Mouse (Mus musculus) MEL (cell line): ENCODE measurements around the gene Ncmap. TPM values are rescaled to one million over a fixed set of nuclear protein-coding genes. Genes with fewer than 3 reads are reported as not detected.

Source experiments
- DNase-seq: peaks from one replicate; pipeline ENCODE4 v3.0.0; 2011; ENCODE audit warnings: low read depth, low spot score
- H3K27ac ChIP-seq: 2 replicates; pipeline ENCODE4 v1.5.1; 2012; ENCODE audit warnings: low read depth, mild to moderate bottlenecking, control low read depth, low read length, moderate library complexity; ENCODE audit not compliant: control insufficient read depth
- H3K27me3 ChIP-seq, 2 experiments: fragments of 150-350 bp in 1 of 2; sonication (generic) in 1 of 2; 2 replicates each; pipeline ENCODE4 v1.6.1; 2012; ENCODE audit warnings: low read length in 2 of 2, mild to moderate bottlenecking in 2 of 2, improper control_type of control experiment in 1 of 2, moderate library complexity in 1 of 2; ENCODE audit not compliant: insufficient read depth in 2 of 2, control insufficient read depth in 1 of 2
- H3K36me3 ChIP-seq, 2 experiments: 2 replicates each; pipeline ENCODE4 v1.6.1; 2012 to 2014; ENCODE audit warnings: low read length in 2 of 2, improper control_type of control experiment in 1 of 2, inconsistent platforms in 1 of 2, mild to moderate bottlenecking in 1 of 2; ENCODE audit not compliant: insufficient read depth in 2 of 2, control insufficient read depth in 1 of 2
- H3K4me1 ChIP-seq, 2 experiments: fragments of 150-350 bp in 1 of 2; sonication (generic) in 1 of 2; 2 replicates each; pipeline ENCODE4 v1.6.1; 2012; ENCODE audit warnings: low read length in 2 of 2, improper control_type of control experiment in 1 of 2, mild to moderate bottlenecking in 1 of 2; ENCODE audit not compliant: insufficient read depth in 2 of 2, control insufficient read depth in 1 of 2
- H3K4me3 ChIP-seq, 2 experiments: fragments of 150-350 bp in 1 of 2; sonication (generic) in 1 of 2; 2 replicates each; pipeline ENCODE4 v1.5.1; 2012; ENCODE audit warnings: low read depth in 2 of 2, low read length in 2 of 2, mild to moderate bottlenecking in 2 of 2, moderate library complexity in 2 of 2, control low read depth in 1 of 2, improper control_type of control experiment in 1 of 2; ENCODE audit not compliant: control insufficient read depth in 1 of 2, insufficient read depth in 1 of 2
- H3K79me2 ChIP-seq: 2 replicates; pipeline ENCODE4 v1.6.1; 2012; ENCODE audit warnings: mild to moderate bottlenecking, low read length, moderate library complexity; ENCODE audit not compliant: control insufficient read depth, poor library complexity, insufficient read depth
- H3K9ac ChIP-seq: 2 replicates; pipeline ENCODE4 v1.6.1; 2012; ENCODE audit warnings: low read depth, mild to moderate bottlenecking, control low read depth, low read length, moderate library complexity; ENCODE audit not compliant: control insufficient read depth, poor library complexity, severe bottlenecking
- H3K9me3 ChIP-seq: fragments of 150-350 bp; sonication (generic); replicated peaks from 2 replicates; pipeline ENCODE4 v1.6.1; 2012; ENCODE audit warnings: mild to moderate bottlenecking, low read length, improper control_type of control experiment, moderate library complexity; ENCODE audit not compliant: insufficient read depth
- BHLHE40 ChIP-seq: IDR thresholded peaks from 2 replicates; pipeline ENCODE4 v1.6.1; 2012; ENCODE audit warnings: low read depth, mild to moderate bottlenecking, inconsistent platforms, low read length, improper control_type of control experiment, borderline replicate concordance
- CHD1 ChIP-seq: IDR thresholded peaks from 2 replicates; pipeline ENCODE4 v1.6.1; 2012; ENCODE audit warnings: low read depth, mild to moderate bottlenecking, inconsistent platforms, low read length, improper control_type of control experiment
- CHD2 ChIP-seq: IDR thresholded peaks from 2 replicates; pipeline ENCODE4 v1.6.1; 2011; ENCODE audit warnings: low read length, improper control_type of control experiment
- CTCF ChIP-seq, 3 experiments: IDR thresholded peaks in 2 of 3; conservative IDR thresholded peaks in 1 of 3; 2 replicates each; pipeline ENCODE4 v1.5.1; 2011 to 2012; ENCODE audit warnings: low read length in 3 of 3, low read depth in 2 of 3, mild to moderate bottlenecking in 2 of 3, improper control_type of control experiment in 1 of 3, inconsistent platforms in 1 of 3, mixed read lengths in 1 of 3, moderate library complexity in 1 of 3; ENCODE audit not compliant: control insufficient read depth in 1 of 3, insufficient read depth in 1 of 3, poor library complexity in 1 of 3, severe bottlenecking in 1 of 3
- ELF1 ChIP-seq: IDR thresholded peaks from 2 replicates; pipeline ENCODE4 v1.6.1; 2014; ENCODE audit warnings: low read depth, mild to moderate bottlenecking, inconsistent platforms, low read length, improper control_type of control experiment, moderate library complexity
- EP300 ChIP-seq, 2 experiments: IDR thresholded peaks; 2 replicates each; pipeline ENCODE4 v1.6.1; 2011; ENCODE audit warnings: improper control_type of control experiment in 2 of 2, low read length in 2 of 2, low read depth in 1 of 2, mild to moderate bottlenecking in 1 of 2
- ETS1 ChIP-seq: IDR thresholded peaks from 2 replicates; pipeline ENCODE4 v1.6.1; 2012; ENCODE audit warnings: low read depth, mild to moderate bottlenecking, inconsistent platforms, low read length, improper control_type of control experiment, moderate library complexity
- GABPA ChIP-seq: IDR thresholded peaks from 2 replicates; pipeline ENCODE4 v1.6.1; 2012; ENCODE audit warnings: low read depth, mild to moderate bottlenecking, inconsistent platforms, low read length, improper control_type of control experiment, moderate library complexity
- GATA1 ChIP-seq: IDR thresholded peaks from 2 replicates; pipeline ENCODE4 v1.6.1; 2011; ENCODE audit warnings: low read depth, low read length, improper control_type of control experiment
- HCFC1 ChIP-seq: IDR thresholded peaks from 2 replicates; pipeline ENCODE4 v1.6.1; 2012; ENCODE audit warnings: low read depth, mild to moderate bottlenecking, inconsistent platforms, low read length, improper control_type of control experiment, moderate library complexity
- MAFK ChIP-seq: IDR thresholded peaks from 2 replicates; pipeline ENCODE4 v1.6.1; 2011; ENCODE audit warnings: low read depth, mild to moderate bottlenecking, low read length, improper control_type of control experiment, borderline replicate concordance
- MAX ChIP-seq: IDR thresholded peaks from 2 replicates; pipeline ENCODE4 v1.6.1; 2011; ENCODE audit warnings: low read length, improper control_type of control experiment
- MAZ ChIP-seq: IDR thresholded peaks from 2 replicates; pipeline ENCODE4 v1.6.1; 2012; ENCODE audit warnings: low read depth, mild to moderate bottlenecking, inconsistent platforms, low read length, improper control_type of control experiment
- MEF2A ChIP-seq: IDR thresholded peaks from 2 replicates; pipeline ENCODE4 v1.6.1; 2014; ENCODE audit warnings: low read depth, mild to moderate bottlenecking, inconsistent platforms, low read length, improper control_type of control experiment; ENCODE audit not compliant: poor library complexity, insufficient replicate concordance, severe bottlenecking; ENCODE audit errors: extremely low read depth
- MXI1 ChIP-seq: IDR thresholded peaks from 2 replicates; pipeline ENCODE4 v1.6.1; 2011; ENCODE audit warnings: mild to moderate bottlenecking, low read depth, low read length, improper control_type of control experiment
- MYB ChIP-seq: IDR thresholded peaks from 2 replicates; pipeline ENCODE4 v1.6.1; 2011; ENCODE audit warnings: mild to moderate bottlenecking, low read depth, low read length, improper control_type of control experiment
- MYC ChIP-seq: IDR thresholded peaks from 2 replicates; pipeline ENCODE4 v1.6.1; 2011; ENCODE audit warnings: low read depth, mild to moderate bottlenecking, low read length, improper control_type of control experiment, moderate library complexity
- NELFE ChIP-seq: IDR thresholded peaks from 2 replicates; pipeline ENCODE4 v1.6.1; 2011; ENCODE audit warnings: low read depth, low read length, improper control_type of control experiment
- NRF1 ChIP-seq: IDR thresholded peaks from 2 replicates; pipeline ENCODE4 v1.6.1; 2014; ENCODE audit warnings: low read depth, mild to moderate bottlenecking, inconsistent platforms, low read length, improper control_type of control experiment, moderate library complexity; ENCODE audit not compliant: poor library complexity, insufficient read depth, severe bottlenecking
- POLR2A ChIP-seq, 2 experiments: IDR thresholded peaks; 2 replicates each; pipeline ENCODE4 v1.6.1; 2011 to 2012; ENCODE audit warnings: low read length in 2 of 2, mild to moderate bottlenecking in 2 of 2, control low read depth in 1 of 2, improper control_type of control experiment in 1 of 2, low read depth in 1 of 2, moderate library complexity in 1 of 2; ENCODE audit not compliant: control insufficient read depth in 1 of 2, insufficient read depth in 1 of 2, poor library complexity in 1 of 2
- POLR2AphosphoS2 ChIP-seq: IDR thresholded peaks from 2 replicates; pipeline ENCODE4 v1.6.1; 2011; ENCODE audit warnings: low read length, improper control_type of control experiment
- RAD21 ChIP-seq: IDR thresholded peaks from 2 replicates; pipeline ENCODE4 v1.6.1; 2011; ENCODE audit warnings: mild to moderate bottlenecking, low read depth, low read length, improper control_type of control experiment
- RCOR1 ChIP-seq: IDR thresholded peaks from 2 replicates; pipeline ENCODE4 v1.6.1; 2012; ENCODE audit warnings: low read depth, mild to moderate bottlenecking, inconsistent platforms, low read length, improper control_type of control experiment
- SIN3A ChIP-seq: IDR thresholded peaks from 2 replicates; pipeline ENCODE4 v1.6.1; 2012; ENCODE audit warnings: low read length, improper control_type of control experiment, inconsistent platforms
- SMC3 ChIP-seq: IDR thresholded peaks from 2 replicates; pipeline ENCODE4 v1.6.1; 2011; ENCODE audit warnings: low read depth, low read length, improper control_type of control experiment
- TAL1 ChIP-seq: IDR thresholded peaks from 2 replicates; pipeline ENCODE4 v1.6.1; 2012; ENCODE audit warnings: mild to moderate bottlenecking, inconsistent platforms, low read length, moderate library complexity, mixed read lengths
- TBP ChIP-seq: IDR thresholded peaks from 2 replicates; pipeline ENCODE4 v1.8.0; 2011; ENCODE audit warnings: low read depth, low read length, improper control_type of control experiment
- TCF12 ChIP-seq: IDR thresholded peaks from 2 replicates; pipeline ENCODE4 v1.6.1; 2014; ENCODE audit warnings: low read depth, mild to moderate bottlenecking, inconsistent platforms, low read length, improper control_type of control experiment, moderate library complexity
- USF2 ChIP-seq, 2 experiments: IDR thresholded peaks; 2 replicates each; pipeline ENCODE4 v1.6.1; 2011 to 2012; ENCODE audit warnings: improper control_type of control experiment in 2 of 2, low read length in 2 of 2, borderline replicate concordance in 1 of 2, inconsistent platforms in 1 of 2, low read depth in 1 of 2, mild to moderate bottlenecking in 1 of 2; ENCODE audit not compliant: insufficient read depth in 1 of 2
- ZC3H11A ChIP-seq: IDR thresholded peaks from 2 replicates; pipeline ENCODE4 v1.6.1; 2012; ENCODE audit warnings: low read depth, mild to moderate bottlenecking, inconsistent platforms, low read length, improper control_type of control experiment
- ZKSCAN1 ChIP-seq: IDR thresholded peaks from 2 replicates; pipeline ENCODE4 v1.6.1; 2012; ENCODE audit warnings: low read depth, mild to moderate bottlenecking, inconsistent platforms, low read length, improper control_type of control experiment, moderate library complexity
- ZMIZ1 ChIP-seq: IDR thresholded peaks from 2 replicates; pipeline ENCODE4 v1.6.1; 2012; ENCODE audit warnings: low read depth, mild to moderate bottlenecking, inconsistent platforms, low read length, improper control_type of control experiment, moderate library complexity
- ZNF384 ChIP-seq: IDR thresholded peaks from 2 replicates; pipeline ENCODE4 v1.6.1; 2012; ENCODE audit warnings: low read depth, mild to moderate bottlenecking, inconsistent platforms, low read length, improper control_type of control experiment
- polyA plus RNA-seq, 2 experiments: library from polyadenylated mRNA; stranded (reverse) in 1 of 2; unstranded in 1 of 2; fragments of >175 nt in 1 of 2; fragments of >200 nt in 1 of 2; gene quantifications; 2 replicates each; pipeline versions ENCODE4 v1.2.1 to v1.2.4; 2012; ENCODE audit warnings: low replicate concordance in 2 of 2, low read depth in 1 of 2; ENCODE audit not compliant: insufficient read length in 2 of 2, insufficient read depth in 1 of 2, missing spikeins in 1 of 2
- total RNA-seq: library from RNA; depleted of rRNA; stranded (reverse); fragments of 300-350 nt; gene quantifications from 2 replicates; pipeline ENCODE4 v1.2.3, GENCODE M21; 2012

Ncmap gene
- total and polyA plus RNA-seq, 3 experiments, result 0.08 to 0.22 TPM; not detected in 1

- TF ChIP-seq MYB (peak; percentile 96), ZKSCAN1 (no peak), GATA1 (peak; percentile 97), MYC (no peak)
These were observed 42.0 kb upstream of the Ncmap start (continued) for GRCm38 (mm10) chr4:135439904-135440522.

- DNase-seq, result peak; percentile 98
- Histone ChIP-seq H3K27ac (peak overlapping the region; percentile 99), H3K36me3 (peaks cover 0 to 15% of the 10 kb centered on the region in 2 experiments; a peak in 2 of 4 replicates)
- TF ChIP-seq SMC3 (no peak), MYB (no peak), MEF2A (no peak), CHD1 (no peak), HCFC1 (peak; percentile 61; the same call in 1 of the 2 replicates), ETS1 (peak; percentile 77), RAD21 (no peak), NRF1 (no peak), TAL1 (no peak), TBP (peak; percentile 89; the same call in 1 of the 2 replicates), GABPA (no peak), CTCF (IDR thresholded peaks at IDR 0.05 in 2 of 3, conservative IDR thresholded peaks at IDR 0.05 in 1 of 3; ENCODE audit: control insufficient read depth in 1 of 3, insufficient read depth in 1 of 3, low read depth in 2 of 3, low read length in 3 of 3, poor library complexity in 1 of 3, severe bottlenecking in 1 of 3) (no peak), NELFE (peak; percentile 80), MAZ (no peak), CHD2 (peak; percentile 66; the same call in 1 of the 2 replicates), BHLHE40 (peak; percentile 54; the same call in 1 of the 2 replicates), POLR2A (IDR thresholded peaks at IDR 0.05; ENCODE audit: control insufficient read depth in 1 of 2, insufficient read depth in 1 of 2, low read depth in 1 of 2, low read length in 2 of 2, poor library complexity in 1 of 2) (peak in 1 of 2 experiments; percentile 78; a peak in 2 of 4 replicates), MAX (no peak), RCOR1 (no peak), GATA1 (no peak), ZKSCAN1 (no peak), MYC (no peak), MAFK (no peak), SIN3A (no peak; the same call in none of the 2 replicates), TCF12 (peak; percentile 76), EP300 (IDR thresholded peaks at IDR 0.05; ENCODE audit: low read depth in 1 of 2, low read length in 2 of 2) (peak in 1 of 2 experiments; percentile 71; a peak in 2 of 4 replicates), ZMIZ1 (peak; percentile 64; the same call in 1 of the 2 replicates), POLR2AphosphoS2 (peak; percentile 62; the same call in 1 of the 2 replicates), ZC3H11A (no peak), MXI1 (peak; percentile 64; the same call in 1 of the 2 replicates), USF2 (IDR thresholded peaks at IDR 0.05; ENCODE audit: borderline replicate concordance in 1 of 2, insufficient read depth in 1 of 2, low read depth in 1 of 2, low read length in 2 of 2) (no peak), ZNF384 (no peak), ELF1 (no peak; the same call in 1 of the 2 replicates)
These were observed 41.2 kb upstream of the Ncmap start for GRCm38 (mm10) chr4:135439188-135439647.

More at GRCm38 (mm10) chr4:135439188-135439647, 41.2 kb upstream of the Ncmap start:
- Histone ChIP-seq H3K4me1 (peaks cover 14 to 27% of the 10 kb centered on the region in 2 experiments), H3K9ac (peak overlapping the region; percentile 76), H3K4me3 (peak overlapping the region; percentile 51 to 52), H3K9me3 (no peaks in the 10 kb centered on the region), H3K79me2 (peaks cover under 1% of the 10 kb centered on the region; the same call in 1 of the 2 replicates), H3K27me3 (no peaks in the 10 kb centered on the region)
